In genomic region chr15:86185689-86186569, GRCm38 (mm10) we compare ENCODE assay signal across 8 mouse cellular contexts. TPM values are rescaled to one million over a fixed set of nuclear protein-coding genes. Genes with fewer than 3 reads are reported as not detected.
DNase-seq lines count a peak whose midpoint lies in the region; ATAC-seq and TF ChIP-seq lines count a peak whose summit lies in the region.

TSS of gene Cerk (minus strand) at chr15:86186141.

- TF ChIP-seq EP300 in liver, embryonic 14.5 days (IDR thresholded peaks at IDR 0.05; ENCODE audit: low read depth), result no peak

- WGBS in forebrain, embryonic 12.5 days, result 4% methylated on average over 41 of the region's 43 CpGs
- 2% methylated on average over 43 of the region's 43 CpGs for WGBS in heart, embryonic 15.5 days
- 2% methylated on average over 40 of the region's 43 CpGs for WGBS in liver, embryonic 14.5 days (ENCODE audit: insufficient replicate concordance)
- WGBS in neural tube, embryonic 12.5 days, result 4% methylated on average over 42 of the region's 43 CpGs

- H3K4me1 ChIP-seq in bone marrow macrophage, adult 2 months (ENCODE audit: control insufficient read depth, insufficient read depth, low read length), result peaks cover 53% of the 10 kb centered on the region
- H3K4me1 ChIP-seq in forebrain, embryonic 12.5 days, result peaks cover 52% of the 10 kb centered on the region
- peaks cover 63% of the 10 kb centered on the region for H3K4me1 ChIP-seq in heart, embryonic 15.5 days (replicated peaks)
- peaks cover 0 to 3% of the 10 kb centered on the region in 2 experiments; a peak in 2 of 4 replicates for H3K4me1 ChIP-seq in liver, embryonic 14.5 days (replicated peaks; ENCODE audit: control insufficient read depth in 2 of 2, insufficient read depth in 2 of 2, low read length in 1 of 2)
- peaks cover 47% of the 10 kb centered on the region for H3K4me1 ChIP-seq in neural tube, embryonic 12.5 days
- peaks cover 27% of the 10 kb centered on the region for H3K4me1 ChIP-seq in testis, adult 2 months (ENCODE audit: control insufficient read depth, insufficient read depth, low read length)

- H3K9ac ChIP-seq in forebrain, embryonic 12.5 days, result peak within 1 kb of the TSS; percentile 95
- peak within 1 kb of the TSS; percentile 97 for H3K9ac ChIP-seq in heart, embryonic 15.5 days
- H3K9ac ChIP-seq in liver, embryonic 14.5 days (replicated peaks), result peak within 1 kb of the TSS; percentile 54
- H3K9ac ChIP-seq in neural tube, embryonic 12.5 days, result peak within 1 kb of the TSS; percentile 97

- peak within 1 kb of the TSS; percentile 74 for H3K4me3 ChIP-seq in bone marrow macrophage, adult 2 months (ENCODE audit: insufficient read depth, low read length)
- H3K4me3 ChIP-seq in forebrain, embryonic 12.5 days (replicated peaks), result peak within 1 kb of the TSS; percentile 91
- peak within 1 kb of the TSS; percentile 76 for H3K4me3 ChIP-seq in heart, embryonic 15.5 days
- H3K4me3 ChIP-seq in liver, embryonic 14.5 days (ENCODE audit: insufficient read depth in 1 of 2, low read depth in 2 of 2, low read length in 2 of 2), result peak within 1 kb of the TSS; percentile 59 to 66
- H3K4me3 ChIP-seq in neural tube, embryonic 12.5 days, result peak within 1 kb of the TSS; percentile 87
- H3K4me3 ChIP-seq in testis, adult 2 months (ENCODE audit: control insufficient read depth, low read depth, low read length), result peak within 1 kb of the TSS; percentile 88

- no peak; the same call in 1 of the 2 replicates for TF ChIP-seq POLR2A in bone marrow macrophage, adult 2 months (IDR thresholded peaks at IDR 0.05; ENCODE audit: borderline replicate concordance, low read depth, low read length)
- peak; percentile 24; the same call in 1 of the 2 replicates for TF ChIP-seq POLR2A in testis, adult 2 months (IDR thresholded peaks at IDR 0.05; ENCODE audit: control insufficient read depth, low read depth, low read length)

- H3K4me2 ChIP-seq in forebrain, embryonic 12.5 days, result peak within 1 kb of the TSS; percentile 87
- H3K4me2 ChIP-seq in heart, embryonic 15.5 days, result peak within 1 kb of the TSS; percentile 85
- peak within 1 kb of the TSS; percentile 69 for H3K4me2 ChIP-seq in liver, embryonic 14.5 days (ENCODE audit: low read depth)
- H3K4me2 ChIP-seq in neural tube, embryonic 12.5 days (replicated peaks), result peak within 1 kb of the TSS; percentile 86

- TF ChIP-seq CTCF in bone marrow macrophage, adult 2 months (IDR thresholded peaks at IDR 0.05; ENCODE audit: low read depth, low read length), result peak; percentile 35; the same call in 1 of the 2 replicates
- 0 out of 2 replicates have a peak, but pooled peaks have one; percentile 32 for TF ChIP-seq CTCF in liver, embryonic 14.5 days (IDR thresholded peaks at IDR 0.05; ENCODE audit: low read depth)
- TF ChIP-seq CTCF in testis, adult 2 months (IDR thresholded peaks at IDR 0.05; ENCODE audit: control insufficient read depth, insufficient read depth, insufficient replicate concordance, low read depth, low read length), result peak; percentile 20; the same call in 1 of the 2 replicates

- H3K36me3 ChIP-seq in forebrain, embryonic 12.5 days (replicated peaks), result no peaks in the 10 kb centered on the region
- H3K36me3 ChIP-seq in heart, embryonic 15.5 days, result no peaks in the 10 kb centered on the region
- no peaks in the 10 kb centered on the region for H3K36me3 ChIP-seq in liver, embryonic 14.5 days (replicated peaks; ENCODE audit: control insufficient read depth, insufficient read depth, low read depth)
- no peaks in the 10 kb centered on the region for H3K36me3 ChIP-seq in neural tube, embryonic 12.5 days
- H3K36me3 ChIP-seq in testis, adult 2 months (ENCODE audit: control insufficient read depth, insufficient read depth, low read length), result no peaks in the 10 kb centered on the region

- peak within 1 kb of the TSS; percentile 89 for H3K27ac ChIP-seq in bone marrow macrophage, adult 2 months (ENCODE audit: insufficient read depth, low read depth, low read length)
- H3K27ac ChIP-seq in forebrain, embryonic 12.5 days, result peak within 1 kb of the TSS; percentile 87
- H3K27ac ChIP-seq in heart, embryonic 15.5 days, result peak within 1 kb of the TSS; percentile 97
- H3K27ac ChIP-seq in liver, embryonic 14.5 days, result no peak within 1 kb of the TSS
- H3K27ac ChIP-seq in neural tube, embryonic 12.5 days, result peak within 1 kb of the TSS; percentile 76
- H3K27ac ChIP-seq in testis, adult 2 months (ENCODE audit: control insufficient read depth, insufficient read depth, low read depth, low read length), result peak within 1 kb of the TSS; percentile 81

- peak; percentile 82 for ATAC-seq in forebrain, embryonic 12.5 days (ENCODE audit: low FRiP score)
- peak; percentile 74 for ATAC-seq in heart, embryonic 15.5 days (replicated peaks; ENCODE audit: insufficient number of reproducible peaks, insufficient read depth, low FRiP score, low read depth)
- peak; percentile 44 for ATAC-seq in liver, embryonic 14.5 days (ENCODE audit: insufficient read depth)
- ATAC-seq in neural tube, embryonic 12.5 days (ENCODE audit: low FRiP score, low read depth), result peak; percentile 58

- peak; percentile 59 for DNase-seq in CD4-positive helper T cell, adult 2 months (ENCODE audit: low read depth, low spot score)
- peak; percentile 88 for DNase-seq in kidney, postnatal 10 days
- DNase-seq in liver, embryonic 14.5 days (ENCODE audit: low read depth in 3 of 3, low spot score in 3 of 3), result no peak

- H3K9me3 ChIP-seq in forebrain, embryonic 12.5 days, result no peaks in the 10 kb centered on the region
- no peaks in the 10 kb centered on the region for H3K9me3 ChIP-seq in heart, embryonic 15.5 days (replicated peaks)
- no peaks in the 10 kb centered on the region for H3K9me3 ChIP-seq in liver, embryonic 14.5 days (ENCODE audit: control insufficient read depth, low read length)
- no peaks in the 10 kb centered on the region for H3K9me3 ChIP-seq in neural tube, embryonic 12.5 days

- H3K27me3 ChIP-seq in forebrain, embryonic 12.5 days, result peaks cover 9% of the 10 kb centered on the region; the same call in 1 of the 2 replicates
- H3K27me3 ChIP-seq in heart, embryonic 15.5 days, result no peaks in the 10 kb centered on the region
- peaks cover 13% of the 10 kb centered on the region; the same call in 1 of the 2 replicates for H3K27me3 ChIP-seq in liver, embryonic 14.5 days (ENCODE audit: control insufficient read depth, insufficient read depth, low read length)
- H3K27me3 ChIP-seq in neural tube, embryonic 12.5 days (replicated peaks), result no peaks in the 10 kb centered on the region
- H3K27me3 ChIP-seq in testis, adult 2 months (ENCODE audit: control insufficient read depth, insufficient read depth, low read length), result no peaks in the 10 kb centered on the region

RNA-seq across cellular contexts. Expression of gene Cerk, which starts in this region (rescaled TPM):
- polyA plus RNA-seq in bone marrow macrophage, adult 2 months (2012; ENCODE audit: insufficient read depth, insufficient read length, missing spikeins), result 103 and 111 TPM in 2 replicates
- polyA plus RNA-seq in forebrain, embryonic 12.5 days (2016; fragmentation: Nextera tagmentation; extraction: Ambion mirVana), result 24.1 and 24.9 TPM in 2 replicates
- polyA plus RNA-seq in heart, embryonic 15.5 days (2015; fragmentation: Nextera tagmentation; extraction: Ambion mirVana), result 13.2 and 17.9 TPM in 2 replicates
- 2.4 and 2.9 TPM in 2 replicates for polyA plus RNA-seq in liver, embryonic 14.5 days (2012; rRNA removed)
- 2.7 and 3.3 TPM in 2 replicates for polyA plus RNA-seq in liver, embryonic 14.5 days (2014; fragmentation: Nextera tagmentation; extraction: Ambion mirVana)
- 31.3 and 33.4 TPM in 2 replicates for polyA plus RNA-seq in neural tube, embryonic 12.5 days (2016; fragmentation: Nextera tagmentation; extraction: Ambion mirVana)
- polyA plus RNA-seq in testis, adult 2 months (2012; rRNA removed), result 61.5 and 61.7 TPM in 2 replicates

Comparison
In these comparisons a context has a peak if more than half of its experiments do, and no peak if none do; other contexts are left out.
1. DNase-seq: peak in CD4-positive helper T cell, adult 2 months (single experiment) and kidney, postnatal 10 days (single experiment); none in liver, embryonic 14.5 days (0 of 3).
2. Peak in every context shown above with its lines, with median percentiles within 50 percentile points of each other: H3K4me3 ChIP-seq, CTCF ChIP-seq, ATAC-seq, H3K4me2 ChIP-seq and H3K9ac ChIP-seq.